Mouse (Mus musculus): ENCODE measurements around the gene Srf. TPM values are rescaled to one million over a fixed set of nuclear protein-coding genes. Genes with fewer than 3 reads are reported as not detected.

Srf gene
- total RNA-seq, 4 experiments from 2014 or later, result 57.3 to 61.0 (median 60.6) TPM

- no peak for DNase-seq (ENCODE audit: low spot score in 2 of 2)
Measured at GRCm38 (mm10) chr17:46556584-46556945, 590 bp upstream of the Srf start.

DNA sequence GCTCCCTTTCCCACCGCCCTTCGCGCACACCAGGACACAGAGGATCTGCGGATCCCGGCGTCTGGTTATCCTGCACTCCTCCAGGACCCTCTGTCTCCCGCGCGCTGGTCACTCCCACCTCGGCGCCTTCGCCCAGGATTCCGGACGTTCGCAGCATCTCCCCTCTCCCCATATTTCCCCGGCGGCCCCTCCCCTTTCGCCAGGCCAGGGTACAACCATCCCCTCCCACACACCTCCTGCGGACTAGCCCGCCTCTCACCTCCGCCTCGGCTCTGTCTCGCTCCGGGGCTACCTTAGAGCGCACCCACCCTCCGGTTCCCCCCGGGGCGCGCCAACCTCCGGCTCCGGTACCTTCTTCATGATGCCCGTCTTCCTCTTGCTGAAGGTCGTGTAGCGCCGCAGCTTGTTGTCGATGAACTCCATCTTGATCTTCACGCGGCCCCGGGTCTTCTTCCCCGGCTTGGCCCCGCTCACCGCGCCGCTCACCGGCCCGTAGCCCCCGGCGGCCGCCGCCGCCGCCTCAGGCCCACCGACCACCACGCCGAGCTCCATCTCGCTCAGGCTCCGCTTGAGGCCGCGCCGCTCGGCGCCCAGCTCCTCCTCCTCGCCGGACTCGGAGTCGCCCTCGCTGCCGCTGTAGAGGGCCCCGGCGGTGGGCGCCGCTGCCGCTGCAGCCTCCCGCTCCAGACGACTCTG is 850 bp downstream of the Srf start:
- DNase-seq (ENCODE audit: low spot score in 2 of 2), result no peak

DNA sequence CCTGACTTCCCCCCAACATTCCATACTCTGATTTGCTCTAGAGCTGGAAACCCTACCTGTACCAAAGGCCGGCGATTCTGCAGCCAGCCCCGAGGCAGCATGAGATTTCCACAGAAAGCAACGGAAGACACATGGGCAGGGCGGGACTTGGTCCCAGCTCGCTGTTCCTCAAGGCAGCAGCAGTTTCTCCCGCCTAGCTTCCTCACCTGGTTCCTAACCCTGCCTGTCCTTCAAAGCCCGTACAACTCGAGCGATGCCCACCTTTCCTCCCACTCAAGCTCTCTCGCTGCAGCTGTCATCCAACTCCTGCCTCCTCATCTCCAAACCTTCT is 1.4 kb downstream of the Srf start:
- DNase-seq (ENCODE audit: low spot score in 2 of 2), result no peak

- DNase-seq (ENCODE audit: low spot score in 2 of 2), result no peak
Measured at GRCm38 (mm10) chr17:46553926-46554325, 2.0 kb downstream of the Srf start.

GRCm38 (mm10) chr17:46553469-46553868 is 2.5 kb downstream of the Srf start:
- no peak for DNase-seq (ENCODE audit: low spot score in 2 of 2)

DNA sequence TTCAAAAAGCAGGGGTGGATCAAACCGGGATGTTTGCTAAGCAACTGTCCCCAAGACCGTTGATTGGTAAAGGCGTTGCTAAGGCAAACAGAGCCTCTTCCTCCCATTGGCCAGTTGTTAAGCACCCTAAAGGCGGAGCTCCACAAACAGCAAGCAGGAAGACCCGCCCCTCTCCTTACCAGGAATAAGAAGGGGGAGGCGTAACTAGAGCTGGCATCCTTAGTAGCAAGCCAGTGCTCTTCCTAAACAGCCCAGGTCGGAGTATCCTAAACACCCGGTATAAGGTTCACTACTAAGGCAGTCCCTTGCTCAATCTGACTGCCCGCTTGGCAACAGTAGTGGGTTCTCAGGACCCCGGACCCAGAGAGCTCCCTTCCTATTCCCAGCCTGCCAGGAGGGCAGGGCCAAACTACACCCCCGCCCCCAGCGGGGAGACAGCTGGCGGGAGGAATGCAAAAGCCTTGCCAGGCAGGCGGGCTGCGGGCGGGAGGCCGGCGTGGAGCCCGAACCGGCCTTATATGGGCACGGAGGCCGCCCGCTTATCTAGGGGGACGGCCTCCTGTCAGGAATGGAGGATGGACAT is 3.0 kb downstream of the Srf start:
- peak; percentile 79 to 94 for DNase-seq (ENCODE audit: low spot score in 2 of 2)

GRCm38 (mm10) chr17:46552151-46552550 is 3.8 kb downstream of the Srf start:
- no peak for DNase-seq (ENCODE audit: low spot score in 2 of 2)

- no peak for DNase-seq (ENCODE audit: low spot score in 2 of 2)
Measured at GRCm38 (mm10) chr17:46551369-46551768, 4.6 kb downstream of the Srf start.

DNA sequence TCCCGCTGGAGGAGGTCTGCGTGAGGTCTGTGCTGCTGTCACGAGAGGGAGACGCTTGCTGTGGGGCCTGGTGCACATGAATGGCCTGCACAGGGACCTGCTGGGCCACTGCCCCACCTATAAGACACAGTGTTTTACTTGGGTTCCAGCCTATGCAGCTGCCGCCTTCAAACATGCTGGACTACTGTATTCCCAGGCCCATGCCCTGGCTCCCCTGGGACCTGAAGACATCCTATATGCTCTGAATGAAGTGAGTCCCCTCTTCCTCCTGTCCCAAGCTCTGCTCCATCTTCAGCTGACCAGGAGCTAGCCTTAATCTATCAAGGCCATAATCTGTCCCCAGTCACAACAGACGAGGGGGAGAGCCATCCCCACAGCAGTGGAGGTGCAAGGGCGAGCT is 5.1 kb downstream of the Srf start:
- no peak for DNase-seq (ENCODE audit: low spot score in 2 of 2)

DNA sequence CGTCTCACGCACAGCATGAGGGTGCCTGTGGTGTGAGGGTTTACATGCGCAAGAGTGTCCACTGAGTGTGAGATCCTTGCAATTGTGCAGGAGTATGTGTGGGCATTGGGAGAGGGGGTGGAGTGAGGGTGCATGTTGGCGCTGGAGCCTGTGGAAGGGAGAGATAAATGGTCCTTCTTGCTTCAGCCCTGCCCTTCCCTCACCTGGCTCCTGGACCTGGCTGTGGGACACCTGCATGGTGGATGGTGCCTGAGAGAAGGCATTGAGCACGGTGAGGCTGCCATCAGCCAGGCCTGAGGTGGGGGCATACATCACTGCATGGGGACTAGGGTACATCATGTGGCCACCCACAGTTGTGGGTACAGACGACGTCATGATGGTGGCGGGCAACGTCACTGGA is 6.3 kb downstream of the Srf start:
- no peak for DNase-seq (ENCODE audit: low spot score in 2 of 2)

- no peak for DNase-seq (ENCODE audit: low spot score in 2 of 2)
Measured at GRCm38 (mm10) chr17:46549193-46549592, 6.8 kb downstream of the Srf start.

GRCm38 (mm10) chr17:46548741-46549140 is 7.2 kb downstream of the Srf start:
- no peak for DNase-seq (ENCODE audit: low spot score in 2 of 2)

GRCm38 (mm10) chr17:46547923-46548322 is 8.1 kb downstream of the Srf start:
- DNase-seq (ENCODE audit: low spot score in 2 of 2), result no peak

GRCm38 (mm10) chr17:46546995-46547394 is 9.0 kb downstream of the Srf start:
- no peak for DNase-seq (ENCODE audit: low spot score in 2 of 2)

GRCm38 (mm10) chr17:46546591-46546990 is 9.4 kb downstream of the Srf start:
- DNase-seq (ENCODE audit: low spot score in 2 of 2), result no peak

DNA sequence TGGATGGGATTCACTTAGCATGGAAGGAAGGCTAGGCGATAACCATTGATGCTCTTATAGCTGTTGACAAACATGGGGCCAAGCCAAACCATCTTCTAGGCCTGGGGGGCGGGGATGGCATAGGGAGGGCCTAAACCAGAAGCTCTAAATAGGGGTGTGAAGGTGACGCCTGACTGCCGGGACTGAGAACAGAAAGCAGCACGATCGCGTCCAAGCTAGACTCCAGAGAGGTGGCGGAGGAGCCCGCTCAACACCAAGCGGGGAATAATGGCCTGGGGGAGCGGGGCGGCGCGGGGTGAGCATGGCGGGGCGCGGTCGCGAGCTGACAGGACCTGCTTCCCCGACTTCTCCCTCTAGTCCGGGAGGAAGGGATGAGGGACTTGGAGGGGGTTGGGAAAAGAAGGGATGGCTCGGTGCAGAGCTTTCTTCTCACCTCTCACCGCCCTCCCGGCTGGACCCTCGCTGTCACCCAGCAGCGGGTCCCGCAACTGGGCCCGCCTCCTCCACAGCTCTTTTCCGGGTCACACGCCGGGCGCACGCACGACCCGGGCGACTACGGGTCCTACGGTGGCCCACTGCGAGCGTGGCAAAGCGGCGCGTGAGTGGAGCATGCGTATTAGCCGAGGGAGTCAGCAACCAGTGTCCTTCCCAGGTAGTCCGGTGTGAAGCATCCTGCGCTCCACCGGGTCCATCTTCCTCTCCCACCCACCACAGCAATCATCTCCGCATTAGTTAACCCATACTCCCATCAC is 10.0 kb downstream of the Srf start, which contains the start of gene Cul9:
Gene Cul9, minus strand, starts transcription at position 576 of the 752 bp plus-strand sequence.
- peak; percentile 85 to 88 for DNase-seq (ENCODE audit: low spot score in 2 of 2)

DNA sequence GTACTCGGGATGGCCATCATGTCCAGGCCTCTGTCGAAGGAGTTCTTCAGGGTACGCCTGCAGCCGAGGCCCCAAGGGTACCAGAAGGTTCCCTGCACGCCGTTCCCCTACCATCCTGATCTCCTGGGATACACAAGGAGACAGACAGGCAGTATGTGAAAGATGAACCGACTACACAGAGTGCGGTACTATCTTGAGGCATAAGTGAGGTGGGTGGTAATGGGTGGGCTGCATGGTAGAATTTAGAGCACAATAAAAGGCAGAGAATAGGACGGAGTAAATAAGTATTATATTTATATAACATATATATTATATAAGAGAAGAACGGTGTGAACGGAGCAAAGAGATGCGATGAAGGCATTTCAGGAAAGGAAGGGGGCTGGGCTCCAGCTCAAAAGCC is 12.3 kb downstream of the Srf start:
- no peak for DNase-seq (ENCODE audit: low spot score in 2 of 2)

DNA sequence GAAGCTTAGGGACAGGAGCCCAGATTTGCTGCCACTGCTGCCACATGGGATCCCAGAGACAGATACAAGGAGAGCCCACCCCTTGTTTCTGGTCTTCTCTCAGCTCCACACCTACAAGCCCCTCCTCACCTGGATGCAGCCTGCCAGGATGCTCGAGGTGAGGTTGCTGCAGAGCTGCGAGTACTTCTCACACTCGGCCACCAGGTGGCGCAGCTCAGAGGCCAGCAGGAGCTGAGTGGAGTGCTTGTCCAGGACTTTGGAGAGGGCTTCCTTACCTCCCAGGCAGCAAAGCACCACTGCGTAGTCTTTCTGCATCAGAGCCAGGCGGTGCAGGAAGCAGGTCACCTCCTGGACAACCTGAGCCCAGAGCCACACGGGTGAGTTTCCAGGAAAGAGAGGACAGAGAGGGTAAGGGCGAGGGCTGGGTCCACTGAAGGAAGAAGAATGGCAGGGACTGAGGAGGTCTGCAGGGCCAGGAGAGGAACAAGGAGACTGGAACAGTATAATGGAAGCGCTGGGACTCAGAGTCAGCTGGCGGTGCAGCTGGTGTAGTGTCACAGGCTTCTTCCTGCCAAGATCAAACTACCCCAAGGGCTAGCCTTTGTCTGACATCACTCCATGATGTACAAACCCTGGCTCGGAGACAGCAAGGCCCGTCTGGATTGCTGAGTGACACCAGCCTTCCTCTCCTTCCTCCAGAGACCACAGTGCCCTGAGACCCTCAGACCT is 30.2 kb downstream of the Srf start:
- DNase-seq (ENCODE audit: low spot score in 2 of 2), result peak in 1 of 2 experiments; percentile 56

DNA sequence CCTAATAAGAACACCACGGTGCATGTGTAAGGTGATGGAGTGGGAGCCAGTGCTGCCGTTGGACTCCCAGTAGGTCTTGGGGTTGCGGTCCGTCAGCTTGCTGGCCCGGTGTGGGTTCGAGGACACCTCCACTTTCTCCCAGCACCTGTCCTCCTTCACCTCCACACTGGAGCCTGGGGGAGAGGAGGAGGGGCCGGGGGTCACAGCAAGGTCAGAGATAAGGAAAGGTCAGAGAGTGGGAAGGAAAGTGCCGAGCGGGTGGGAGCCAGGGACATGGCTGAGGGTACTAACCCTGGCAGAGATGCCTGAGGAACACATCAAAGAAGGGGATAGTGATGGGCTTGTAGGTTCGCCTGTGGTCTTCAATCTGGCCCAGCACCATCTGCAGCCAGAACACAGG is 30.9 kb downstream of the Srf start:
- no peak for DNase-seq (ENCODE audit: low spot score in 2 of 2)

DNA sequence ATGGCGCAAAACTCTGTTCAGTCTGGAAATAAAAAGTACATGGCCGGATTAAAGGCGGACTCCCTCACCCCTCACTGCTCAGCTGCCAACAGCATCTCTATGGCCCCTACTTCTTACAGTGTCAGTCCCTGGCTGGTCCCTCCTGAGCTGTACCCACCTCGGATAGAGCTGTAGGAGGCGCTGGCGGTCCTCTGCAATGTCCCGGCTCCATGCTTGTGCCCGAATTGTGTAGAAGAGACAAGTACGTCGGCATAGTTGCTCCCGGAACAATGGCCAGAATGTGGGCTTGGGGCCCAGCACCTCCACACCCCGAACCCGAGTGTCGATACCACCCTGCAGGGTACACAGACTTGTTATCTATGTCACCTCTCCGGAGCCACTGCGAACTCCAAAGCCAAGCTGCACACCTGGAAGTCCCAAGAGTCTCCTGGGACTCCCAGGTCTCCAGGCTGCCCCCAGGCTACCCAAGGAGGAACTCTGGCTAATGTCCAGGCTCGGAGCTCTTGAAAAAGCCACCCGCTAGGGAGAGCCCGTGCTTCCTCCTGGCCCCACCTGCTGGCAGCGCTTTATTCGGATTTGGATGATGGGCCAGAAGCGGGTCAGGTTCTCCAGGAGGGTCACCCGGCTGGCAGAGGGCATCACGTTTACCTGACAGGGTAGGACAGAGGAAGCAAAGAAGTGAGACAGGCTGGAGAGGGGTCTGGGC is 33.9 kb downstream of the Srf start:
- no peak for DNase-seq (ENCODE audit: low spot score in 2 of 2)

GRCm38 (mm10) chr17:46521174-46521573 is 34.8 kb downstream of the Srf start:
- no peak for DNase-seq (ENCODE audit: low spot score in 2 of 2)

Measured in left cerebral cortex, adult 8-10 months (tissue).